Mouse (Mus musculus) left cerebral cortex, adult 11 months (tissue): ENCODE data around the gene Olfr1436.
"Not testable (repeated sequence)": the region's sequence is repeated elsewhere in the genome, so short reads cannot be mapped to it uniquely, and the experiment has no call there.

Experiments
- DNase-seq: peaks from one replicate; pipeline ENCODE4 v3.0.0; 2022; ENCODE audit warnings: low spot score

Olfr1436 gene

DNA sequence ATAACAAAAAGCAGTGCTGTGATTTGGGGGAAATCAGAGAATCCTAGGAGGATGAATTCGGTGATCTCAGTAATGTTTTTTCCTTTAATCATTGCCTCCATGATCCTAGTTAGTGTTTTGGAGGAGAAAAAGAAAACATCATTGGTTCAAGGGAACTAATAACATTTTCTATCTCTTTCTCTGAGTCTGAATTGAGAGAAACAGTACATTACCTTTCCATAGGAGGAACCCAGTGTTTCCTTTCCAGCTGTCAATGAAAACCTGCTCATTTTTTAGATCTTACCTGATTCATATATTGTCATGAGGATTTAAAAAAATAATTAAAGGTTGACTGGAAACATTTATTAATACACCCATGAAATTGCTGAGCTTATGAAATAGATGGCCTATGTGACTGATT is at the start of gene Olfr1436:
Gene Olfr1436, minus strand, starts transcription at position 101 of the 400 bp plus-strand sequence.
- not testable (repeated sequence) for DNase-seq

DNA sequence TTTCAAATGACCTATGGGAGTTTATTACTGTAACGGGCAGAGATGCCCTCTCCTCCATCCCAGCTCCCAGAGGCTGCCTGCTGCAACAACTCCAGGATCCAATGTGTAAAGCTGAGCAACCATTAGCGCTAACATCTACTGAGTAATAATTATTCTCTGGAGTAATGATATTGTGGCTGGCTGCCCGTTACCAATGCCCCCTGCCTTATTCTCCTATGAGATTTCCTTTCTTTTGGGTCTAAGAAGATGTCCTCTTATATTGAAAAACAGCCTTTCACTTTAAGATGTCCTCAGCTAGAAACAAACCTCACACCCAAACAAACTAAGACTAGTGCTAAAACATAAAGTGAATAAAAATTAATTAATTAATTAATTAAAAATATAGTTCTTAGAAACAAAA is 36.9 kb upstream of the Olfr1436 start, which contains the start of gene Olfr1438-ps1:
Gene Olfr1438-ps1, minus strand, starts transcription at position 101 of the 400 bp plus-strand sequence.
- no peak for DNase-seq

DNA sequence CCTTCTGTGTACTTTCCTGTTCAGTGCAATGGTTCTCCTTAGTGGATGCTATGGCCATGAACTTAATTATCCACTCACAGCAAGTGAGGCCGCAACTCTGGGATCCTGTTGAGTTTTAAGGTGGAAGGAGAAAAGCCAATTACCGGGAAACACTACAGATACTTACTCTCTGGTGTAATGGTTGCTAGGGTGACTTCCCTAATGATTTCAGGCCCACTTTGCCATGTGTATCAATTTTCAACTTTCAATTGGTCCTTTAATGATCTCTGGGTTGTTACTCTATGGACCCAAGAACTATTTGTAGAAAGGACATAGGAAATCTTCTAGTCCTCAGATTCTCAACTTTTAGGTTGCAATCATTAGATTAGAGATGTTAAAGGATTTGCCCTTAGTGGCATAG is 26.1 kb upstream of the Olfr1436 start, which contains the start of gene Olfr1437:
Gene Olfr1437, minus strand, starts transcription at position 101 of the 400 bp plus-strand sequence.
- DNase-seq = no peak

DNA sequence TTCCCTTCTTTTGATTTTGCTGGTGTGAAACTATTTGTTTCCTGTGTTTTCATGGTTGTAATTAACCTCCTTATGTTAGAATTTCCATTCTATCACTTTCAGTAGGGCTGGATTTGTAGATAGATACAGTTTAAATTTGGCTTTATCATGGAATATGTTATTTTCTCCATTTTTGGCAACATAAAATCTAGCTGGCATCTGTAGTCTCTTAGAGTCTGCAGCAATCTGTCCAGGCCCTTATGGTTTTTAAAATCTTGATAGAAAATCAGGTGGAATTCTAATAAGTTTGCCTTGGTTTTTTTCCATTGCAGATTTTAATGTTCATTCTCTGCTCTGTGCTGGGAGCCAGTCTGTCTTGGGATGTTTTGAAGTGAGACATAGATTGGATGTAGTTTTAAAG is 6.0 kb downstream of the Olfr1436 start:
- no peak for DNase-seq

DNA sequence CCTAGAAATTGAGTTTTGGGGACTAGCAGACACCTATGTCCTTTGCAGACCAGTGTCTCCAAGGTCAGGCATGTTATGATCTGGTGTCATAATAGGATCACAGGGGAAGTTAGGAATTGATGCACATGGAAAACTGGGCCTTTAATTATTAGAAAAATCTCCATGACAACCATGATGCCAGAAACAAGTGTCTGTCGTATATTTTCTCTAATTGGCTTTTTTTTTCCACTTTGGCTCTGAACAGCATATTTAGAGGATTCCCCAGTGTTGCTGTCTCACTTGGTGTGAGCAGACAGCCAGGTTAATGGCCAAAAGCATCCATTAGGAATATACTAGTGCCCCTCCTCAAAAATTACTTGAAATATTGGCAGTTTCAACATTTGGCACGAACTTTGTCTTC is 19.4 kb downstream of the Olfr1436 start, which contains the start of gene Olfr1434:
Gene Olfr1434, plus strand, starts transcription at position 301 of the 400 bp plus-strand sequence.
- no peak for DNase-seq

DNA sequence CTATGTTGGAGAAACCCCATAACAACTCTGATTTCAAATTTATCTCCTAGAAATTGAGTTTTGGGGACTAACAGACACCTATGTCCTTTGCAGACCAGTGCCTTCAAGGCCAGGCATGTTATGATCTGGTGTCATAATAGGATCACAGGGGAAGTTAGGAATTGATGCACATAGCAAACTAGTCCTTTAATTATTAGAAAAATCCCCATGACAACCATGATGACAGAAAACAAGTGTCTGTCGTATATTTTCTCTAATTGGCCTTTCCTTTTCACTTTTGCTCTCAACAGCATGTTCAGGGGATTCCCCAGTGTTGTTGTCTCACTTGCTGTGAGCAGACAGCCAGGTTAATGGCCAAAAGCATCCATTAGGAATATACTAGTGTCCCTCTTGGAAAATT is 38.2 kb downstream of the Olfr1436 start, which contains the start of gene Olfr235:
Gene Olfr235, plus strand, starts transcription at position 301 of the 400 bp plus-strand sequence.
- no peak for DNase-seq
